Mouse (Mus musculus): ENCODE data around the gene Mpdz. TPM values are rescaled to one million over a fixed set of nuclear protein-coding genes. Genes with fewer than 3 reads are reported as not detected.

The Mpdz gene
- total RNA-seq (2014; fragmentation: Nextera tagmentation), result not detected in 2 replicates
- 0.35 and 0.49 TPM in 2 replicates for total RNA-seq (2017)
- polyA plus RNA-seq (2012), result not detected in 2 replicates

DNA sequence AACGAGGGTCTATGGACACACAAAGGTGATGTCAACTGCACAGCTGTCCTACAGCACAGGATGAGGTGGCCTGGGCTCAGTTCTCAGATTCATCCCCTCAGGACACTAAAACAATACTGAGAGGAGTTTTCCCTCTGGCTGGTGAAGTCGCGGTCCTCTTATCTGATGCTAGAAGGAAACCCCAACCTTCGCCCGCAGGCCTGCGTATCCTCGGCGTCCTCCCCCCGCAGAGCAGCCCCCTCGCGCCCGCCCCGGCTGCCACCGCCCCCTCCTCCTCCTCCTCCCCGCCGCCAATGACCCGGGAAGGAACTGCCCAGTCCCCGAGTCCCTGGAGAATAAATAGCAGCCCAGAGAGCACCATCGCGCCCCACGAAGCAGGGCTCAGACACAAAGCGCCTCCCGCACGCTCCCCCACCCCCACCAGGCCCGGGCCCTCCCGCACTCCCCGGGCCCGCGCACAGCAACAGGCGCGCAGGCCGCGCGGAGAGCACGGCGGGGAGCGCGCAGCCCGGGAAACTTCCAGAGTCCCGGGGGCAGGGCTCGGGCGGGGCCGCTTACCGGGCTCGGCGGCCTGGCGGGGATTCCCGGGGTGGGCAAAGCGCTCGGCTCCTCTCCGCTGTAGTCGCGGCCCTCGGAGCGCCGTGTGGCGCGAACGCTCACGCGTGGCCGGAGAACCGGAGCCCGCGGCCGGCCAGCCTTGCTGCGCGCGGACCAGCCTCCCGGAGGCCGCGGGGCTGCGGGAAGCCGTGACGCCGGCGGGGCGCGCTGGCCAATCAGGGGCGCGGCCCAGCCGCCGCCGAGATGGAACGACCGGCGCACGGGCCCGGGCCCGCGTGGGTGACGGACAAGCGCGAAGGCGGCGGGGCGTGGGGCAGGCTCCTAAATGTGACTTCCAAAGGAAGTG, at the start of gene Mpdz:
Gene Mpdz (minus strand): TSS at position 738 of the 904 bp plus-strand sequence.
- ATAC-seq (ENCODE audit: extremely low read depth, insufficient number of reproducible peaks, low FRiP score, poor library complexity, severe bottlenecking) (no peak), DNase-seq (ENCODE audit: low spot score) (no peak)
- H3K9me3 ChIP-seq (replicated peaks), result peaks cover 20% of the 10 kb centered on the region
- TF ChIP-seq CTCF (IDR thresholded peaks at IDR 0.05; ENCODE audit: low read depth, low read length) (no peak), POLR2AphosphoS5 (IDR thresholded peaks at IDR 0.05; ENCODE audit: insufficient replicate concordance, low read depth, low read length) (no peak), TAL1 (conservative IDR thresholded peaks at IDR 0.05; ENCODE audit: low read depth, low read length) (no peak)
- H3K27me3 ChIP-seq (ENCODE audit: insufficient read depth, low read length), result no peaks in the 10 kb centered on the region
- H3K36me3 ChIP-seq (replicated peaks), result no peaks in the 10 kb centered on the region
- no peak within 1 kb of the TSS; the same call in 1 of the 2 replicates for H3K4me3 ChIP-seq (ENCODE audit: low read depth, low read length)
- no peaks in the 10 kb centered on the region for H3K4me1 ChIP-seq (ENCODE audit: insufficient read depth, low read depth, low read length)

DNA sequence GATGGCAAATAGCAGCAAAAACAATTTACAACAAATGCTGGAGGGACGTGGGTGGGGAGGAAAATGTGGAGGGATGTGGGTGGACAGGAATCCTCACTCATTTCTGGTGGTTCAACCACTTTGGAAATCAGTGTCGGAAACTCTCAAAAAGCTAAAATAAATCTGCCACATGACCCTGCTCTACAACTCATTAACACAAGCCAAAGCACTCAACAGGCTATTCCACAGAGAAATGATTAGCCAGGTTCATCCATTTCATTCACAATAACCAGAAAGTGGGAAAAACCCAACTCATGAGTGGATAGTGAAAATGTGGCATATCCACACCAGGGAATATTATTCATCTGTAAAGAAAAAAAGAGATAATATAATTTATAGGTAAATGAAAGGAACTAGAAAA, 47.9 kb upstream of the Mpdz start:
- TF ChIP-seq GATA2 (IDR thresholded peaks at IDR 0.05; ENCODE audit: borderline replicate concordance, low read depth, low read length) (no peak), POLR2AphosphoS5 (IDR thresholded peaks at IDR 0.05; ENCODE audit: insufficient replicate concordance, low read depth, low read length) (no peak), CTCF (IDR thresholded peaks at IDR 0.05; ENCODE audit: low read depth, low read length) (no peak), TAL1 (conservative IDR thresholded peaks at IDR 0.05; ENCODE audit: low read depth, low read length) (no peak), GATA1 (IDR thresholded peaks at IDR 0.05; ENCODE audit: borderline replicate concordance, low read length) (no peak)

DNA sequence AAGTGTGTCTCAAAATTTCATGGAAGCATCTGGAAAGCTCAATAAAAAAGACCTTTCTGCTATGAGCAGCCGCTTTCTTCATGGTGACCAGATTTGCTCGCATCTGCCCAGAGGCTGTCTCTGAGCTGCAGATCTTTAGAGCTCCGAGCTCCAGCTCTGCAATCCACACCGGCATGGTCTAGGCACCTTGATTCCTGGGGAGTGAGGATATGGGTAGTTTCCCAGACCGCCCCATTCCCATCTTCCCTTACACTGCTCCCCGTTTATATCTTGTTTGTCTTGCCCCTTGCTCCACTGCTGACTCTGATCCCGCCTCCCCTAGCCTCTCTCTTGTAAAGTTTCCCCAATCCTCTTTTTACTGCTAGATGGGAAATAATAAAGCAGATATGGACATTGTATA, 42.0 kb upstream of the Mpdz start:
- no peak for DNase-seq (ENCODE audit: low spot score)
- H3K36me3 ChIP-seq (replicated peaks), result no peaks in the 10 kb centered on the region
- no peak overlapping the region for H3K4me3 ChIP-seq (ENCODE audit: low read depth, low read length)
- no peaks in the 10 kb centered on the region for H3K4me1 ChIP-seq (ENCODE audit: insufficient read depth, low read depth, low read length)
- peaks cover 8% of the 10 kb centered on the region; the same call in 1 of the 2 replicates for H3K9me3 ChIP-seq (replicated peaks)
- TF ChIP-seq TAL1 (conservative IDR thresholded peaks at IDR 0.05; ENCODE audit: low read depth, low read length), result no peak
- no peak for TF ChIP-seq GATA1 (IDR thresholded peaks at IDR 0.05; ENCODE audit: borderline replicate concordance, low read length)
- TF ChIP-seq CTCF (IDR thresholded peaks at IDR 0.05; ENCODE audit: low read depth, low read length), result no peak
- TF ChIP-seq POLR2AphosphoS5 (IDR thresholded peaks at IDR 0.05; ENCODE audit: insufficient replicate concordance, low read depth, low read length), result no peak
- TF ChIP-seq GATA2 (IDR thresholded peaks at IDR 0.05; ENCODE audit: borderline replicate concordance, low read depth, low read length), result no peak
- H3K27me3 ChIP-seq (ENCODE audit: insufficient read depth, low read length), result no peaks in the 10 kb centered on the region
- ATAC-seq (ENCODE audit: extremely low read depth, insufficient number of reproducible peaks, low FRiP score, poor library complexity, severe bottlenecking), result no peak

More for the DNA sequence above, 47.9 kb upstream of the Mpdz start:
- Histone ChIP-seq H3K4me3 (ENCODE audit: low read depth, low read length) (no peak overlapping the region), H3K9me3 (replicated peaks) (0 out of 2 replicates have a peak, but pooled peaks cover 6% of the 10 kb centered on the region), H3K4me1 (ENCODE audit: insufficient read depth, low read depth, low read length) (no peaks in the 10 kb centered on the region), H3K27me3 (ENCODE audit: insufficient read depth, low read length) (no peaks in the 10 kb centered on the region), H3K36me3 (replicated peaks) (no peaks in the 10 kb centered on the region)
- ATAC-seq (ENCODE audit: extremely low read depth, insufficient number of reproducible peaks, low FRiP score, poor library complexity, severe bottlenecking) (no peak), DNase-seq (ENCODE audit: low spot score) (no peak)

DNA sequence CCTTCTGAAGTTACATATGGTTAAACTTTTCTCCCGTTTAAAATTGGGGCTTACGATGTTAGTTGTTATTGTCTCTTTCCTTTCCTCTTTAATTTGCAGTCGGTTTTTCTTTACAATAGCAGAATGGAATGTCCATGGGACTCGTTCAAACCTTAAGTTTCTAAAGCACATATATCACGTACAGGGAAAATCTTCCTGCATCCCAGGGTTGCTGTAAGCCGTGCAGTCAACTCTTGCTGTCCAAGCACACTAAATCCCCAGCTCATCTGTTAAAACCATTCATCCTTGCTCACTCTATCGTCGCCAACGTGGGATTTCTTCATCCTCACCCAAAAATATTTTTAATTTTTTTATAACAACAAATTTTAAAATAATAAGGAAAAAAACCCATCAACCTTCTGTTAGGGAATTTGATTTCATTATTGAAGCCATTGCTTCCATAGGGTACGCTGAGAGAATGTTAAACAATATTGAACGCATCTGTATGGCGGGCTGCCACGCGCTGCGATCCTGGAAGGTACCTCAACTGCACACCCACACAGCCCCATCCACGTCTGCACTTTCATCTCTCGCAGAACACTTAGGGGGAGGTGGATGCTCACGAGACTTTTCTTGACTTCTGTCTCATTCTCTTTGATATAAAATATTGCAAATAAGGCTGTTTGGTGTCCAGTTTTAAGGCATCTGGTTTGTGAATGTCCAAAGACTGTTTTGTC, 41.4 kb upstream of the Mpdz start:
- H3K27me3 ChIP-seq (ENCODE audit: insufficient read depth, low read length), result no peaks in the 10 kb centered on the region
- TF ChIP-seq GATA2 (IDR thresholded peaks at IDR 0.05; ENCODE audit: borderline replicate concordance, low read depth, low read length) (no peak), GATA1 (IDR thresholded peaks at IDR 0.05; ENCODE audit: borderline replicate concordance, low read length) (no peak), POLR2AphosphoS5 (IDR thresholded peaks at IDR 0.05; ENCODE audit: insufficient replicate concordance, low read depth, low read length) (no peak), CTCF (IDR thresholded peaks at IDR 0.05; ENCODE audit: low read depth, low read length) (no peak), TAL1 (conservative IDR thresholded peaks at IDR 0.05; ENCODE audit: low read depth, low read length) (no peak)
- DNase-seq (ENCODE audit: low spot score) (no peak), ATAC-seq (ENCODE audit: extremely low read depth, insufficient number of reproducible peaks, low FRiP score, poor library complexity, severe bottlenecking) (no peak)
- no peaks in the 10 kb centered on the region for H3K36me3 ChIP-seq (replicated peaks)
- peaks cover 8% of the 10 kb centered on the region; the same call in 1 of the 2 replicates for H3K9me3 ChIP-seq (replicated peaks)
- no peak overlapping the region for H3K4me3 ChIP-seq (ENCODE audit: low read depth, low read length)
- H3K4me1 ChIP-seq (ENCODE audit: insufficient read depth, low read depth, low read length), result no peaks in the 10 kb centered on the region

DNA sequence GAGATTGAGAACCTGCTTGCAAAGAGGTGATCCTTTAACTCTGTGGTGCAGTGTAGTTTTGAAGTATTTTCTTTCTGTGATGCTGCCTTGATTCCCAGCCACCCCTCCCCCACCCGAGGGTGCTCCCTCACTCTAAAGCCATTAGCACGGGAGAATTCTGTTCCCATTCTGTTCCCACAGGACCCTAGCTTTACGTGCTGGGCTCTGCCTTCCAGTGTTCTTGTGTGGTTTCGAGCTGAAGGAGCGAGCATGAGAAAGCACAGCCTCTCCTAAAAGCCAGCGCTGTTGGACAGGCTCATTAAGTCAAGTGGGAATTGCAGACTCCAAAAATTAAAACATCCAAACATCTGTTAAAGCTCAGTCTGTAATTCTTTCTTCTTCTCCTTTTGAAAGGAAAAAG, 40.5 kb upstream of the Mpdz start:
- Histone ChIP-seq H3K9me3 (replicated peaks) (peaks cover 8% of the 10 kb centered on the region; the same call in 1 of the 2 replicates), H3K27me3 (ENCODE audit: insufficient read depth, low read length) (no peaks in the 10 kb centered on the region), H3K4me1 (ENCODE audit: insufficient read depth, low read depth, low read length) (no peaks in the 10 kb centered on the region), H3K36me3 (replicated peaks) (no peaks in the 10 kb centered on the region), H3K4me3 (ENCODE audit: low read depth, low read length) (no peak overlapping the region)
- ATAC-seq (ENCODE audit: extremely low read depth, insufficient number of reproducible peaks, low FRiP score, poor library complexity, severe bottlenecking), result no peak
- TF ChIP-seq CTCF (IDR thresholded peaks at IDR 0.05; ENCODE audit: low read depth, low read length), result no peak
- TF ChIP-seq TAL1 (conservative IDR thresholded peaks at IDR 0.05; ENCODE audit: low read depth, low read length), result no peak
- TF ChIP-seq GATA1 (IDR thresholded peaks at IDR 0.05; ENCODE audit: borderline replicate concordance, low read length), result no peak
- TF ChIP-seq GATA2 (IDR thresholded peaks at IDR 0.05; ENCODE audit: borderline replicate concordance, low read depth, low read length), result no peak
- TF ChIP-seq POLR2AphosphoS5 (IDR thresholded peaks at IDR 0.05; ENCODE audit: insufficient replicate concordance, low read depth, low read length), result no peak
- no peak for DNase-seq (ENCODE audit: low spot score)

DNA sequence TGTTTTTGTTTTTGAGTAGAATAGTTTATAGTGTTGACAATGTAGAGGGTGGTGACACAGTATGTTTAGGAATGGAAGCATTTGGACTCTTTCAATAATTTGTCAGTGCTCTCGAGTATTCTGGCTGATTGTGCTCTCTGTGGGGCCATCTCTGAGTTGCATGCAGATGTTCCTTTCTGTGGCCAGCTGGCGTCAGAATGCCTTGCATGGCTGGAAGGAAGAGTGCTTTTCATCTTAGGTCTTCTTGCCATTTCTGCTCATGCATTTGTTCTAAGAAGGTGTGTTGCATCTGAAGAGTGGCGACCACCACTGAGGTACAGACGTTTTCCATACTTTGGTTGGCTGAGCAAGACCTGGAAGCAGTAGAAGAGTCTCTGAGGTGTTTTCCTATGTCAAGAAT, 24.2 kb upstream of the Mpdz start:
- no peaks in the 10 kb centered on the region for H3K36me3 ChIP-seq (replicated peaks)
- TF ChIP-seq CTCF (IDR thresholded peaks at IDR 0.05; ENCODE audit: low read depth, low read length), result no peak
- no peak for TF ChIP-seq GATA2 (IDR thresholded peaks at IDR 0.05; ENCODE audit: borderline replicate concordance, low read depth, low read length)
- TF ChIP-seq TAL1 (conservative IDR thresholded peaks at IDR 0.05; ENCODE audit: low read depth, low read length), result no peak
- TF ChIP-seq POLR2AphosphoS5 (IDR thresholded peaks at IDR 0.05; ENCODE audit: insufficient replicate concordance, low read depth, low read length), result no peak
- no peak for TF ChIP-seq GATA1 (IDR thresholded peaks at IDR 0.05; ENCODE audit: borderline replicate concordance, low read length)
- no peak for ATAC-seq (ENCODE audit: extremely low read depth, insufficient number of reproducible peaks, low FRiP score, poor library complexity, severe bottlenecking)
- peaks cover 21% of the 10 kb centered on the region for H3K9me3 ChIP-seq (replicated peaks)
- H3K4me1 ChIP-seq (ENCODE audit: insufficient read depth, low read depth, low read length), result no peaks in the 10 kb centered on the region
- no peak for DNase-seq (ENCODE audit: low spot score)
- H3K27me3 ChIP-seq (ENCODE audit: insufficient read depth, low read length), result no peaks in the 10 kb centered on the region
- H3K4me3 ChIP-seq (ENCODE audit: low read depth, low read length), result no peak overlapping the region

All from G1E (cell line).